Mouse (Mus musculus): ENCODE results near the gene Mogat2. TPM values are rescaled to one million over a fixed set of nuclear protein-coding genes. Genes with fewer than 3 reads are reported as not detected.

Gene Mogat2
- polyA plus RNA-seq, 1 experiment from 2014 or later: 33.7 TPM

- WGBS: 44% methylated on average over 5 of the region's 5 CpGs
- no peak overlapping the region for H3K4me2 ChIP-seq (ENCODE audit: low read depth, low read length)
- H3K36me3 ChIP-seq (ENCODE audit: control insufficient read depth, insufficient read depth, low read length): no peaks in the 10 kb centered on the region
- no peak for ATAC-seq (ENCODE audit: insufficient read depth, low FRiP score)
- peaks cover 3% of the 10 kb centered on the region; the same call in 1 of the 2 replicates for H3K4me1 ChIP-seq (ENCODE audit: control insufficient read depth, insufficient read depth, low read length)
- H3K9me3 ChIP-seq (replicated peaks; ENCODE audit: control insufficient read depth, low read length): no peaks in the 10 kb centered on the region
- no peak overlapping the region for H3K27ac ChIP-seq (ENCODE audit: low read length)
- no peak overlapping the region for H3K4me3 ChIP-seq (replicated peaks; ENCODE audit: low read length)
- peaks cover 8% of the 10 kb centered on the region; the same call in 1 of the 2 replicates for H3K27me3 ChIP-seq (ENCODE audit: control insufficient read depth, insufficient read depth, low read length)
- no peak overlapping the region for H3K9ac ChIP-seq (ENCODE audit: low read length)
Measured at GRCm38 (mm10) chr7:99248157-99248742, 9.8 kb upstream of the Mogat2 start.

- 92% methylated on average over 11 of the region's 11 CpGs for WGBS
Measured at GRCm38 (mm10) chr7:99242097-99242496, 3.7 kb upstream of the Mogat2 start.

GRCm38 (mm10) chr7:99236888-99237660 is 1.3 kb downstream of the Mogat2 start:
- no peak overlapping the region; the same call in 1 of the 2 replicates for H3K9ac ChIP-seq (ENCODE audit: low read length)
- no peak overlapping the region for H3K27ac ChIP-seq (ENCODE audit: low read length)
- no peak for ATAC-seq (ENCODE audit: insufficient read depth, low FRiP score)
- H3K36me3 ChIP-seq (ENCODE audit: control insufficient read depth, insufficient read depth, low read length): no peaks in the 10 kb centered on the region
- H3K4me3 ChIP-seq (replicated peaks; ENCODE audit: low read length): no peak overlapping the region
- 0 out of 2 replicates have a peak overlapping the region, but pooled peaks have one; percentile 15 for H3K4me2 ChIP-seq (ENCODE audit: low read depth, low read length)
- WGBS: 55% methylated on average over 8 of the region's 8 CpGs
- no peaks in the 10 kb centered on the region for H3K9me3 ChIP-seq (replicated peaks; ENCODE audit: control insufficient read depth, low read length)
- H3K4me1 ChIP-seq (ENCODE audit: control insufficient read depth, insufficient read depth, low read length): peaks cover 14% of the 10 kb centered on the region
- H3K27me3 ChIP-seq (ENCODE audit: control insufficient read depth, insufficient read depth, low read length): no peaks in the 10 kb centered on the region; the same call in 1 of the 2 replicates

More at GRCm38 (mm10) chr7:99242097-99242496, 3.7 kb upstream of the Mogat2 start:
- H3K9me3 ChIP-seq (replicated peaks; ENCODE audit: control insufficient read depth, low read length): no peaks in the 10 kb centered on the region
- H3K36me3 ChIP-seq (ENCODE audit: control insufficient read depth, insufficient read depth, low read length): no peaks in the 10 kb centered on the region
- H3K27ac ChIP-seq (ENCODE audit: low read length): no peak overlapping the region
- no peak overlapping the region for H3K4me3 ChIP-seq (replicated peaks; ENCODE audit: low read length)
- H3K4me2 ChIP-seq (ENCODE audit: low read depth, low read length): no peak overlapping the region
- no peak overlapping the region for H3K9ac ChIP-seq (ENCODE audit: low read length)
- H3K4me1 ChIP-seq (ENCODE audit: control insufficient read depth, insufficient read depth, low read length): peaks cover 14% of the 10 kb centered on the region
- H3K27me3 ChIP-seq (ENCODE audit: control insufficient read depth, insufficient read depth, low read length): no peaks in the 10 kb centered on the region; the same call in 1 of the 2 replicates
- ATAC-seq (ENCODE audit: insufficient read depth, low FRiP score): no peak

GRCm38 (mm10) chr7:99235657-99236056 is 2.8 kb downstream of the Mogat2 start:
- Histone ChIP-seq H3K27me3 (ENCODE audit: control insufficient read depth, insufficient read depth, low read length) (no peaks in the 10 kb centered on the region; the same call in 1 of the 2 replicates), H3K4me2 (ENCODE audit: low read depth, low read length) (no peak overlapping the region), H3K4me1 (ENCODE audit: control insufficient read depth, insufficient read depth, low read length) (peaks cover 14% of the 10 kb centered on the region), H3K27ac (ENCODE audit: low read length) (no peak overlapping the region), H3K36me3 (ENCODE audit: control insufficient read depth, insufficient read depth, low read length) (no peaks in the 10 kb centered on the region), H3K4me3 (replicated peaks; ENCODE audit: low read length) (no peak overlapping the region), H3K9me3 (replicated peaks; ENCODE audit: control insufficient read depth, low read length) (no peaks in the 10 kb centered on the region), H3K9ac (ENCODE audit: low read length) (no peak overlapping the region)
- ATAC-seq (ENCODE audit: insufficient read depth, low FRiP score): no peak
- 55% methylated on average over 2 of the region's 2 CpGs for WGBS

- H3K27me3 ChIP-seq (ENCODE audit: control insufficient read depth, insufficient read depth, low read length): no peaks in the 10 kb centered on the region
- 40% methylated on average over 2 of the region's 2 CpGs for WGBS
- H3K36me3 ChIP-seq (ENCODE audit: control insufficient read depth, insufficient read depth, low read length): no peaks in the 10 kb centered on the region
- H3K27ac ChIP-seq (ENCODE audit: low read length): no peak overlapping the region
- peaks cover 14% of the 10 kb centered on the region for H3K4me1 ChIP-seq (ENCODE audit: control insufficient read depth, insufficient read depth, low read length)
- no peak overlapping the region for H3K9ac ChIP-seq (ENCODE audit: low read length)
- no peak overlapping the region for H3K4me3 ChIP-seq (replicated peaks; ENCODE audit: low read length)
- H3K4me2 ChIP-seq (ENCODE audit: low read depth, low read length): no peak overlapping the region
- ATAC-seq (ENCODE audit: insufficient read depth, low FRiP score): no peak
- H3K9me3 ChIP-seq (replicated peaks; ENCODE audit: control insufficient read depth, low read length): no peaks in the 10 kb centered on the region
Measured at GRCm38 (mm10) chr7:99234916-99235315, 3.5 kb downstream of the Mogat2 start.

- H3K4me3 ChIP-seq (replicated peaks; ENCODE audit: low read length): no peak overlapping the region
- no peak for ATAC-seq (ENCODE audit: insufficient read depth, low FRiP score)
- H3K4me2 ChIP-seq (ENCODE audit: low read depth, low read length): no peak overlapping the region
- no peak overlapping the region for H3K27ac ChIP-seq (ENCODE audit: low read length)
- 0 out of 2 replicates have a peak, but pooled peaks cover 5% of the 10 kb centered on the region for H3K4me1 ChIP-seq (ENCODE audit: control insufficient read depth, insufficient read depth, low read length)
- H3K9me3 ChIP-seq (replicated peaks; ENCODE audit: control insufficient read depth, low read length): no peaks in the 10 kb centered on the region
- WGBS: 78% methylated on average over 6 of the region's 6 CpGs
- H3K36me3 ChIP-seq (ENCODE audit: control insufficient read depth, insufficient read depth, low read length): no peaks in the 10 kb centered on the region
- no peaks in the 10 kb centered on the region for H3K27me3 ChIP-seq (ENCODE audit: control insufficient read depth, insufficient read depth, low read length)
- H3K9ac ChIP-seq (ENCODE audit: low read length): no peak overlapping the region
Measured at GRCm38 (mm10) chr7:99232571-99232970, 5.8 kb downstream of the Mogat2 start.

GRCm38 (mm10) chr7:99230061-99230747 is 8.2 kb downstream of the Mogat2 start:
- WGBS: 60% methylated on average over 7 of the region's 7 CpGs
- Histone ChIP-seq H3K9me3 (replicated peaks; ENCODE audit: control insufficient read depth, low read length) (no peaks in the 10 kb centered on the region), H3K27ac (ENCODE audit: low read length) (no peak overlapping the region), H3K9ac (ENCODE audit: low read length) (no peak overlapping the region), H3K27me3 (ENCODE audit: control insufficient read depth, insufficient read depth, low read length) (no peaks in the 10 kb centered on the region), H3K4me1 (ENCODE audit: control insufficient read depth, insufficient read depth, low read length) (0 out of 2 replicates have a peak, but pooled peaks cover 2% of the 10 kb centered on the region), H3K4me3 (replicated peaks; ENCODE audit: low read length) (no peak overlapping the region), H3K4me2 (ENCODE audit: low read depth, low read length) (no peak overlapping the region), H3K36me3 (ENCODE audit: control insufficient read depth, insufficient read depth, low read length) (no peaks in the 10 kb centered on the region)
- peak; percentile 44; the same call in 1 of the 2 replicates for ATAC-seq (ENCODE audit: insufficient read depth, low FRiP score)

- Histone ChIP-seq H3K27me3 (ENCODE audit: control insufficient read depth, insufficient read depth, low read length) (no peaks in the 10 kb centered on the region), H3K4me3 (replicated peaks; ENCODE audit: low read length) (no peak overlapping the region), H3K27ac (ENCODE audit: low read length) (no peak overlapping the region), H3K4me2 (ENCODE audit: low read depth, low read length) (no peak overlapping the region), H3K4me1 (ENCODE audit: control insufficient read depth, insufficient read depth, low read length) (0 out of 2 replicates have a peak, but pooled peaks cover 6% of the 10 kb centered on the region), H3K36me3 (ENCODE audit: control insufficient read depth, insufficient read depth, low read length) (no peaks in the 10 kb centered on the region), H3K9me3 (replicated peaks; ENCODE audit: control insufficient read depth, low read length) (no peaks in the 10 kb centered on the region), H3K9ac (ENCODE audit: low read length) (no peak overlapping the region)
- no peak for ATAC-seq (ENCODE audit: insufficient read depth, low FRiP score)
- WGBS: 3% methylated on average over 2 of the region's 2 CpGs
Measured at GRCm38 (mm10) chr7:99229411-99229810, 9.0 kb downstream of the Mogat2 start.

- Histone ChIP-seq H3K4me3 (replicated peaks; ENCODE audit: low read length) (no peak overlapping the region), H3K9ac (ENCODE audit: low read length) (no peak overlapping the region), H3K4me1 (ENCODE audit: control insufficient read depth, insufficient read depth, low read length) (0 out of 2 replicates have a peak, but pooled peaks cover 6% of the 10 kb centered on the region), H3K9me3 (replicated peaks; ENCODE audit: control insufficient read depth, low read length) (no peaks in the 10 kb centered on the region), H3K27ac (ENCODE audit: low read length) (no peak overlapping the region), H3K4me2 (ENCODE audit: low read depth, low read length) (no peak overlapping the region), H3K36me3 (ENCODE audit: control insufficient read depth, insufficient read depth, low read length) (no peaks in the 10 kb centered on the region), H3K27me3 (ENCODE audit: control insufficient read depth, insufficient read depth, low read length) (no peaks in the 10 kb centered on the region)
- WGBS: 83% methylated on average over 8 of the region's 8 CpGs
- ATAC-seq (ENCODE audit: insufficient read depth, low FRiP score): no peak
Measured at GRCm38 (mm10) chr7:99228825-99229224, 9.6 kb downstream of the Mogat2 start.

Data from stomach, embryonic 16.5 days (tissue).